ENCODE assay signal across 8 mouse cellular contexts in the genomic region with DNA sequence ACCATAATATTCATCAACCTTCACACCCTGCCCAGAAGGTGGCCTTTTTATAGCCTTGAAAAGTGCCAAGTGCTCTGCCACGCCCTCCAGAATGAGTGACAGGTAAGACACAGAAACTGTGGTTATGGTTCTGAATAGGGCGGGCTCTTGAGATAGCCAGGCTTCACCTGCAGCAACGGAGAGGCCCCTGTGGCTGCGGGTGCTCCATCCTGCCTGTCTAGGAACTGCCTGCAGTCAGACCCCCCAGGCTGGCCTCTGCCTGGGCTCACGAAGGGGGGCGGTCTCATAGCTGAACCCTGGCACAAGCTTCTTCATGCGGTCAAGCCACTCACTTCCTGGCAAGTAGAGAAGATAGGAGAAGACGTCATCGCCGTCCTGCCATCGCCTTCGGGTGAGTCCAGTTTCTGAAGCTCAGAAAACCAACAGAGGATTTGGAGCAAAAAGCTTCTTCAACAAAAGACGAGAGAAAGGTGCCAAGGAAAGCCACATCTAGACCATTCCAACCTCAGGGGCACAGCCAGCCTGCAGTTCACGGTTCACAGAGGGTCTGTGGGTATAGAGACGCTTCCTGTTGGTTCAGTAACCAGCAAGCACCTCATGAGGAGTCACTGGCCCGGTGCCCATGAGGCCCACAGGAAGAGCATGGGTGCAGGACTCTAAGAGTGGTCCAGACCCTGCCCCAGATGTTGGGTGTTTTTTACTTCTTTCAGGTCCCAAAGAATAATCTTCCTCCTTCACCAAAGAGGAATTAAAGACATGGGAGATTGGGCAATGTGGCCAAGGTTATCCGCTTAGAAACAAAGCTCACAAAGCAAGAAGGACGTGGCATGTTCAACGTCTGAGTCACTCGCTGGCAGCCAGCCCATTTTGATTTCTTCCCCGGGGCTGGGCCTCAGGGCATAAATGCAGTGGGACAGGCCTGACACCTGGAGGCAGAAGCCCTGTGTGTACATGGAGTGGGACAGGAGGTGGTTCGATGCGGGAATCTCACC. TPM values are rescaled to one million over a fixed set of nuclear protein-coding genes. Genes with fewer than 3 reads are reported as not detected.
DNase-seq lines count a peak whose midpoint lies in the region; ATAC-seq and TF ChIP-seq lines count a peak whose summit lies in the region.

No protein-coding gene starts in this region.

- TF ChIP-seq POLR2A in bone marrow, adult 2 months (IDR thresholded peaks at IDR 0.05; ENCODE audit: borderline replicate concordance, control insufficient read depth, low read depth, low read length) = no peak
- no peak for TF ChIP-seq POLR2A in limb, embryonic 14.5 days (IDR thresholded peaks at IDR 0.05; ENCODE audit: borderline replicate concordance, extremely low read depth, insufficient read depth, insufficient read length)
- no peak for TF ChIP-seq POLR2A in thymus, adult 2 months (IDR thresholded peaks at IDR 0.05; ENCODE audit: control insufficient read depth, extremely low read depth, insufficient read depth, low read length, poor library complexity)

- no peaks in the 10 kb centered on the region for H3K36me3 ChIP-seq in intestine, postnatal 0 days (ENCODE audit: control insufficient read depth, insufficient read depth)
- H3K36me3 ChIP-seq in limb, embryonic 14.5 days (ENCODE audit: control insufficient read depth, insufficient read depth, low read length) = no peaks in the 10 kb centered on the region
- no peaks in the 10 kb centered on the region for H3K36me3 ChIP-seq in thymus, adult 2 months (ENCODE audit: control insufficient read depth, insufficient read depth, low read length)

- peak; percentile 41 to 72 for DNase-seq in frontal cortex, adult 2 months (ENCODE audit: extremely low spot score in 1 of 2, low spot score in 1 of 2)
- peak; percentile 76 to 78 for DNase-seq in gastrocnemius, adult 8-10 months (ENCODE audit: low spot score in 2 of 2)
- peak; percentile 78 for DNase-seq in limb, embryonic 14.5 days (ENCODE audit: low spot score)
- DNase-seq in natural killer cell, adult 2 months (ENCODE audit: low spot score in 2 of 2) = peak; percentile 93 to 96
- DNase-seq in thymus, adult 2 months = peak; percentile 83

- H3K4me3 ChIP-seq in bone marrow, adult 2 months (replicated peaks; ENCODE audit: control insufficient read depth, low read depth, low read length) = peak overlapping the region; percentile 7
- H3K4me3 ChIP-seq in intestine, postnatal 0 days (ENCODE audit: low read depth, low read length) = no peak overlapping the region; the same call in 1 of the 2 replicates
- H3K4me3 ChIP-seq in limb, embryonic 14.5 days (replicated peaks; ENCODE audit: low read length) = no peak overlapping the region
- peak overlapping the region; percentile 27 for H3K4me3 ChIP-seq in thymus, adult 2 months (ENCODE audit: control insufficient read depth, insufficient read depth, low read length)

- peak overlapping the region; percentile 76 for H3K27ac ChIP-seq in bone marrow, adult 2 months (ENCODE audit: control insufficient read depth, insufficient read depth, low read depth, low read length, poor library complexity)
- H3K27ac ChIP-seq in intestine, postnatal 0 days (ENCODE audit: low read depth, low read length) = peak overlapping the region; percentile 96
- H3K27ac ChIP-seq in limb, embryonic 14.5 days (replicated peaks; ENCODE audit: low read depth, low read length) = peak overlapping the region; percentile 52; the same call in 1 of the 2 replicates
- peak overlapping the region; percentile 80 for H3K27ac ChIP-seq in thymus, adult 2 months (ENCODE audit: control insufficient read depth, insufficient read depth, low read length)

- H3K27me3 ChIP-seq in intestine, postnatal 0 days (replicated peaks; ENCODE audit: control insufficient read depth, insufficient read depth, low read length) = no peaks in the 10 kb centered on the region
- no peaks in the 10 kb centered on the region for H3K27me3 ChIP-seq in limb, embryonic 14.5 days (ENCODE audit: control insufficient read depth, insufficient read depth, low read length)
- no peaks in the 10 kb centered on the region for H3K27me3 ChIP-seq in thymus, adult 2 months (ENCODE audit: control insufficient read depth, insufficient read depth, low read length)

- no peak for ATAC-seq in frontal cortex, adult (ENCODE audit: low TSS enrichment)
- ATAC-seq in intestine, postnatal 0 days = peak; percentile 92
- ATAC-seq in limb, embryonic 14.5 days (ENCODE audit: low FRiP score, low read depth) = peak; percentile 42

- H3K4me2 ChIP-seq in intestine, postnatal 0 days (replicated peaks; ENCODE audit: low read depth) = peak overlapping the region; percentile 49
- H3K4me2 ChIP-seq in limb, embryonic 14.5 days (replicated peaks; ENCODE audit: low read depth, low read length, severe bottlenecking) = no peak overlapping the region

- peaks cover 12% of the 10 kb centered on the region for H3K4me1 ChIP-seq in bone marrow, adult 2 months (ENCODE audit: control insufficient read depth, insufficient read depth, low read length)
- peaks cover 9% of the 10 kb centered on the region; the same call in 1 of the 2 replicates for H3K4me1 ChIP-seq in intestine, postnatal 0 days (replicated peaks; ENCODE audit: control insufficient read depth, insufficient read depth, low read length)
- peaks cover 38% of the 10 kb centered on the region for H3K4me1 ChIP-seq in limb, embryonic 14.5 days (ENCODE audit: control insufficient read depth, insufficient read depth, low read length)
- peaks cover 46% of the 10 kb centered on the region for H3K4me1 ChIP-seq in thymus, adult 2 months (replicated peaks; ENCODE audit: control insufficient read depth, insufficient read depth, low read length)

- WGBS in bone marrow, adult 2 months = 1% methylated on average over 23 of the region's 23 CpGs
- WGBS in intestine, postnatal 0 days = 37% methylated on average over 23 of the region's 23 CpGs
- 64% methylated on average over 23 of the region's 23 CpGs for WGBS in limb, embryonic 14.5 days
- WGBS in thymus, adult 2 months = 5% methylated on average over 23 of the region's 23 CpGs

- 0 out of 2 replicates have a peak overlapping the region, but pooled peaks have one; percentile 46 for H3K9ac ChIP-seq in intestine, postnatal 0 days (ENCODE audit: low read depth, low read length)
- H3K9ac ChIP-seq in limb, embryonic 14.5 days (ENCODE audit: low read depth, low read length, severe bottlenecking) = no peak overlapping the region

- no peaks in the 10 kb centered on the region for H3K9me3 ChIP-seq in intestine, postnatal 0 days (ENCODE audit: control insufficient read depth)
- H3K9me3 ChIP-seq in limb, embryonic 14.5 days (ENCODE audit: control insufficient read depth, low read length) = no peaks in the 10 kb centered on the region

- peak; percentile 82 for TF ChIP-seq CTCF in bone marrow, adult 2 months (IDR thresholded peaks at IDR 0.05; ENCODE audit: control insufficient read depth, insufficient read depth, low read length)
- peak; percentile 100 for TF ChIP-seq CTCF in intestine, postnatal 0 days (IDR thresholded peaks at IDR 0.05; ENCODE audit: low read depth)
- peak; percentile 81; the same call in 1 of the 2 replicates for TF ChIP-seq CTCF in thymus, adult 2 months (IDR thresholded peaks at IDR 0.05; ENCODE audit: borderline replicate concordance, control insufficient read depth, extremely low read depth, insufficient read depth, low read length, poor library complexity)

RNA-seq across cellular contexts. Expression of a gene that starts 24.2 kb away (rescaled TPM):
- 0.20 TPM in 1 of 2 replicates, not detected in the other for polyA plus RNA-seq in frontal cortex, adult 2 months (2012; rRNA removed)
- polyA plus RNA-seq in bone marrow, adult 2 months (2011; ENCODE audit: insufficient read depth, insufficient read length, low replicate concordance, missing spikeins) = not detected in 2 replicates
- under 1 TPM in 1 of 4 experiments, not detected in 3; 0.31 TPM for total RNA-seq in gastrocnemius, adult 8-10 months (2022)
- polyA plus RNA-seq in intestine, postnatal 0 days (2015; fragmentation: Nextera tagmentation; extraction: Ambion mirVana) = 0.44 and 0.48 TPM in 2 replicates
- 0.21 TPM in 1 of 2 replicates, not detected in the other for polyA plus RNA-seq in limb, embryonic 14.5 days (2012; rRNA removed)
- polyA plus RNA-seq in limb, embryonic 14.5 days (2014; fragmentation: Nextera tagmentation; extraction: Ambion mirVana) = 0.23 and 0.33 TPM in 2 replicates
- polyA plus RNA-seq in thymus, adult 2 months (2012; rRNA removed) = 0.82 and 1.1 TPM in 2 replicates

RNA-seq across cellular contexts. Expression of a gene that starts 24.2 kb away (rescaled TPM):
- polyA plus RNA-seq in frontal cortex, adult 2 months (2012; rRNA removed) = 1.2 and 1.5 TPM in 2 replicates
- 1.7 and 3.4 TPM in 2 replicates for polyA plus RNA-seq in bone marrow, adult 2 months (2011; ENCODE audit: insufficient read depth, insufficient read length, low replicate concordance, missing spikeins)
- total RNA-seq in gastrocnemius, adult 8-10 months (2022) = under 1 TPM in 1 of 4 experiments, not detected in 3; 0.40 TPM
- polyA plus RNA-seq in intestine, postnatal 0 days (2015; fragmentation: Nextera tagmentation; extraction: Ambion mirVana) = 0.43 TPM in 2 replicates
- 2.1 and 2.3 TPM in 2 replicates for polyA plus RNA-seq in limb, embryonic 14.5 days (2012; rRNA removed)
- polyA plus RNA-seq in limb, embryonic 14.5 days (2014; fragmentation: Nextera tagmentation; extraction: Ambion mirVana) = 2.8 and 3.2 TPM in 2 replicates
- 0.68 and 0.90 TPM in 2 replicates for polyA plus RNA-seq in thymus, adult 2 months (2012; rRNA removed)

RNA-seq across cellular contexts. Expression of a gene that starts 37.6 kb away (rescaled TPM):
- 1.4 and 1.8 TPM in 2 replicates for polyA plus RNA-seq in frontal cortex, adult 2 months (2012; rRNA removed)
- 27.2 and 72.9 TPM in 2 replicates for polyA plus RNA-seq in bone marrow, adult 2 months (2011; ENCODE audit: insufficient read depth, insufficient read length, low replicate concordance, missing spikeins)
- total RNA-seq in gastrocnemius, adult 8-10 months (2022) = under 1 TPM in 2 of 4 experiments, not detected in 2; 0.17 to 0.43 TPM
- 0.89 and 1.7 TPM in 2 replicates for polyA plus RNA-seq in intestine, postnatal 0 days (2015; fragmentation: Nextera tagmentation; extraction: Ambion mirVana)
- polyA plus RNA-seq in limb, embryonic 14.5 days (2012; rRNA removed) = 0.41 and 0.69 TPM in 2 replicates
- 0.66 and 0.88 TPM in 2 replicates for polyA plus RNA-seq in limb, embryonic 14.5 days (2014; fragmentation: Nextera tagmentation; extraction: Ambion mirVana)
- 2.6 and 3.7 TPM in 2 replicates for polyA plus RNA-seq in thymus, adult 2 months (2012; rRNA removed)

Comparison
In these comparisons a context has a peak if more than half of its experiments do, and no peak if none do; other contexts are left out.
1. H3K4me3 ChIP-seq: peak in bone marrow, adult 2 months (single experiment) and thymus, adult 2 months (single experiment); none in intestine, postnatal 0 days (single experiment) and limb, embryonic 14.5 days (single experiment).
2. Peak in every context shown above with its lines, with median percentiles within 50 percentile points of each other: DNase-seq, H3K27ac ChIP-seq and CTCF ChIP-seq.